ENCODE assay signal across 8 mouse cellular contexts in genomic region chr16:33185261-33186046, GRCm38 (mm10). TPM values are rescaled to one million over a fixed set of nuclear protein-coding genes. Genes with fewer than 3 reads are reported as not detected.
DNase-seq lines count a peak whose midpoint lies in the region; ATAC-seq and TF ChIP-seq lines count a peak whose summit lies in the region.

No protein-coding gene starts in this region.

- DNase-seq in G1E (ENCODE audit: low spot score): peak; percentile 54
- peak; percentile 24 to 43 for DNase-seq in adrenal gland, postnatal 4 days (ENCODE audit: low spot score in 2 of 2)
- peak; percentile 80 for DNase-seq in heart, embryonic 10.5 days (ENCODE audit: low spot score)
- peak; percentile 54 for DNase-seq in kidney, adult 9 months
- peak; percentile 54 for DNase-seq in lung, postnatal 0 days (ENCODE audit: low spot score)
- peak; percentile 50 for DNase-seq in right cerebral cortex, postnatal 14 days
- DNase-seq in Muller cell, postnatal 12 days (ENCODE audit: inconsistent ontology term): no peak

- no peak for ATAC-seq in G1E (ENCODE audit: extremely low read depth, insufficient number of reproducible peaks, low FRiP score, poor library complexity, severe bottlenecking)
- peak; percentile 71; the same call in 1 of the 2 replicates for ATAC-seq in embryonic facial prominence, embryonic 12.5 days (ENCODE audit: insufficient number of reproducible peaks, insufficient read depth, low FRiP score, low TSS enrichment)
- ATAC-seq in lung, postnatal 0 days: peak; percentile 68

- no peak for TF ChIP-seq EP300 in lung, postnatal 0 days (IDR thresholded peaks at IDR 0.05)

- H3K4me3 ChIP-seq in G1E (ENCODE audit: low read depth, low read length): peak overlapping the region; percentile 87
- peak overlapping the region; percentile 75 for H3K4me3 ChIP-seq in embryonic facial prominence, embryonic 12.5 days
- H3K4me3 ChIP-seq in heart, embryonic 10.5 days: peak overlapping the region; percentile 92
- H3K4me3 ChIP-seq in lung, postnatal 0 days (ENCODE audit: low read depth, low read length): peak overlapping the region; percentile 98

- peak overlapping the region; percentile 88 for H3K9ac ChIP-seq in embryonic facial prominence, embryonic 12.5 days
- peak overlapping the region; percentile 99 for H3K9ac ChIP-seq in lung, postnatal 0 days (replicated peaks; ENCODE audit: low read depth)

- 1% methylated on average over 58 of the region's 59 CpGs for WGBS in embryonic facial prominence, embryonic 12.5 days
- under 1% methylated on average over 59 of the region's 59 CpGs for WGBS in heart, embryonic 10.5 days
- under 1% methylated on average over 53 of the region's 59 CpGs for WGBS in lung, postnatal 0 days

- H3K27ac ChIP-seq in embryonic facial prominence, embryonic 12.5 days: peak overlapping the region; percentile 82
- H3K27ac ChIP-seq in heart, embryonic 10.5 days: peak overlapping the region; percentile 96
- H3K27ac ChIP-seq in lung, postnatal 0 days (ENCODE audit: low read length): peak overlapping the region; percentile 98

- H3K27me3 ChIP-seq in G1E (ENCODE audit: insufficient read depth, low read length): peaks cover 16% of the 10 kb centered on the region
- H3K27me3 ChIP-seq in embryonic facial prominence, embryonic 12.5 days: no peaks in the 10 kb centered on the region
- no peaks in the 10 kb centered on the region for H3K27me3 ChIP-seq in heart, embryonic 10.5 days (ENCODE audit: insufficient read depth, poor library complexity, severe bottlenecking)
- no peaks in the 10 kb centered on the region for H3K27me3 ChIP-seq in lung, postnatal 0 days (replicated peaks; ENCODE audit: insufficient read depth, low read length)

- peaks cover 15% of the 10 kb centered on the region for H3K36me3 ChIP-seq in G1E (replicated peaks)
- peaks cover 3% of the 10 kb centered on the region; the same call in 1 of the 2 replicates for H3K36me3 ChIP-seq in embryonic facial prominence, embryonic 12.5 days
- no peaks in the 10 kb centered on the region for H3K36me3 ChIP-seq in heart, embryonic 10.5 days
- no peaks in the 10 kb centered on the region for H3K36me3 ChIP-seq in lung, postnatal 0 days (ENCODE audit: insufficient read depth, low read length)

- no peaks in the 10 kb centered on the region for H3K9me3 ChIP-seq in G1E (replicated peaks)
- H3K9me3 ChIP-seq in embryonic facial prominence, embryonic 12.5 days: no peaks in the 10 kb centered on the region
- no peaks in the 10 kb centered on the region for H3K9me3 ChIP-seq in heart, embryonic 10.5 days
- no peaks in the 10 kb centered on the region for H3K9me3 ChIP-seq in lung, postnatal 0 days (ENCODE audit: low read length)

- peak overlapping the region; percentile 75 for H3K4me2 ChIP-seq in embryonic facial prominence, embryonic 12.5 days (replicated peaks)
- peak overlapping the region; percentile 74 for H3K4me2 ChIP-seq in lung, postnatal 0 days (replicated peaks; ENCODE audit: low read depth, low read length)

- no peak for TF ChIP-seq CTCF in G1E (IDR thresholded peaks at IDR 0.05; ENCODE audit: low read depth, low read length)
- peak; percentile 42 for TF ChIP-seq CTCF in lung, postnatal 0 days (IDR thresholded peaks at IDR 0.05)

- peaks cover 21% of the 10 kb centered on the region for H3K4me1 ChIP-seq in G1E (ENCODE audit: insufficient read depth, low read depth, low read length)
- H3K4me1 ChIP-seq in embryonic facial prominence, embryonic 12.5 days: peaks cover 15% of the 10 kb centered on the region
- H3K4me1 ChIP-seq in heart, embryonic 10.5 days: peaks cover 23% of the 10 kb centered on the region
- peaks cover 5% of the 10 kb centered on the region; the same call in 1 of the 2 replicates for H3K4me1 ChIP-seq in lung, postnatal 0 days (ENCODE audit: insufficient read depth, low read depth, low read length)

RNA-seq across cellular contexts. Expression of gene Osbpl11, which starts 0.6 kb away (rescaled TPM):
- total RNA-seq in G1E (2014; fragmentation: Nextera tagmentation) (9.4 and 11.7 TPM in 2 replicates), G1E (2017) (18.4 and 20.8 TPM in 2 replicates)
- polyA plus RNA-seq in G1E (2012): 3.1 and 3.7 TPM in 2 replicates
- total RNA-seq in adrenal gland, postnatal 4 days (2021): 10 to 100 TPM; 33.8 to 34.5 TPM
- polyA plus RNA-seq in embryonic facial prominence, embryonic 12.5 days (2016; fragmentation: Nextera tagmentation; extraction: Ambion mirVana): 29.6 and 30.0 TPM in 2 replicates
- 15.9 and 18.1 TPM in 2 replicates for polyA plus RNA-seq in heart, embryonic 10.5 days (2016; fragmentation: Nextera tagmentation; extraction: Ambion mirVana)
- 12.6 and 13.6 TPM in 2 replicates for polyA plus RNA-seq in lung, postnatal 0 days (2015; fragmentation: Nextera tagmentation; extraction: Ambion mirVana)
